Mouse (Mus musculus): Measurements from ENCODE around the gene Gas1. TPM values are rescaled to one million over a fixed set of nuclear protein-coding genes. Genes with fewer than 3 reads are reported as not detected.

The Gas1 gene
- total RNA-seq, 1 experiment from 2014 or later, result not detected

- no peak for ATAC-seq (ENCODE audit: extremely low read depth, insufficient number of reproducible peaks, low FRiP score, poor library complexity, severe bottlenecking)
Observed at GRCm38 (mm10) chr13:60126338-60126737, 50.8 kb downstream of the Gas1 start.

GRCm38 (mm10) chr13:60125501-60126305 lies 51.5 kb downstream of the Gas1 start:
- no peak for ATAC-seq (ENCODE audit: extremely low read depth, insufficient number of reproducible peaks, low FRiP score, poor library complexity, severe bottlenecking)

GRCm38 (mm10) chr13:60125020-60125419 lies 52.1 kb downstream of the Gas1 start:
- no peak for ATAC-seq (ENCODE audit: extremely low read depth, insufficient number of reproducible peaks, low FRiP score, poor library complexity, severe bottlenecking)

GRCm38 (mm10) chr13:60124456-60124855 lies 52.7 kb downstream of the Gas1 start:
- ATAC-seq (ENCODE audit: extremely low read depth, insufficient number of reproducible peaks, low FRiP score, poor library complexity, severe bottlenecking), result no peak
